Mouse (Mus musculus): Measurements from ENCODE around the gene Nsun5. TPM values are rescaled to one million over a fixed set of nuclear protein-coding genes. Genes with fewer than 3 reads are reported as not detected.
"Not testable (repeated sequence)": the region's sequence is repeated elsewhere in the genome, so short reads cannot be mapped to it uniquely, and the experiment has no call there.

Gene Nsun5
- total RNA-seq, 2 experiments from 2014 or later, result 2.9 to 6.4 TPM

DNA sequence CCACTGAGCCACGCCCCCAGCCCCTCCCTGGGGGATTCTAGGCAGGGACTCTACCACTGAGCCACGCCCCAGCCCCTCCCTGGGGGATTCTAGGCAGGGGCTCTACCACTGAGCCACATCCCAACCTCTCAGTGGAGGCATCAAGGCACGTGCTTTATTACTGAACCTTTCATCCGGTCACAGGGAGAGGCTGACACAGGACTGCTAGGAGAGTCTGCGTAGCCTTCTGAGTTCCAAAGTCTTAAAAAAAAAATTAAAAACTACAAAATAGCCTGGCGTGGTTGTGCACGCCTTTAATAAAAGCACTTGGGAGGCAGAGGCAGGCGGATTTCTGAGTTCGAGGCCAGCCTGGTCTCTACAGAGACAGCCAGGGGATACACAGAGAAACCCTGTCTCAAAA lies 557 bp upstream of the Nsun5 start:
- ATAC-seq (replicated peaks; ENCODE audit: low FRiP score, poor library complexity, severe bottlenecking), result not testable (repeated sequence)

DNA sequence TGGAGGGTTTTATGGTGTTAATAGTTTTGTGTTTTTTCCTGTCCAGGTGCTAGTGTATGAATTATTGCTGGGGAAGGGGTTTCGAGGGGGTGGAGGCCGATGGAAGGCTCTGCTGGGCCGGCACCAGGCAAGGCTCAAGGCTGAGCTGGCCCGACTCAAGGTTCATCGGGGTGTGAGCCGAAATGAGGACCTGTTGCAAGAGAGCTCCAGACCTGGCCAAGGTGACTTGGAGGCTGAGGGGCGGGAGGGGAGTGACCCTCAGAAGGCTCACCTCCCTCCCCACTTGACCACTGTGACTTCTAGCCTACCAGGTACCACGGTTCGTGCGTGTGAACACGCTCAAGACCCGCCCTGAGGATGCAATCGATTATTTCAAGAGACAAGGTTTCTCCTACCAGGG lies 1.4 kb downstream of the Nsun5 start:
- no peak for ATAC-seq (replicated peaks; ENCODE audit: low FRiP score, poor library complexity, severe bottlenecking)

DNA sequence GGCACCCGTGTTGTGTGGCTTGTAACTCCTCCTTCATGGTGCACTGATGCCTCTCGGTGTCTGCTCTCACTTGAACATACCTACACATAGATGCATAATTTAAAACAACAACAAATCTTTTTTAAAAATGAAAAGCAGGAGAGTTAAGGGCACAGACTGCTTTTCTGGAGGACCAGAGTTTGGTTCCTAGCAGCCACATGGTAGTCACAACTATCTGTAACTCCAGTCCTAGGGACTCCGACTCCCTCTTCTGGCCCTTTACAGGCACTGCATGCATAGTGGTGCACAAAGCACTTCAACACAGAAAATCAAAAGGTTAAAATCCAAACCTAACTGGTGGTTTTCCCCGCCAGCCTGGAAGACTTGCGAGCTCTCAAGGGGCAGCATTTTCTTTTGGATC lies 3.8 kb downstream of the Nsun5 start:
- ATAC-seq (replicated peaks; ENCODE audit: low FRiP score, poor library complexity, severe bottlenecking), result no peak

- ATAC-seq (replicated peaks; ENCODE audit: low FRiP score, poor library complexity, severe bottlenecking), result no peak
Observed at GRCm38 (mm10) chr5:135375167-135375566, 5.4 kb downstream of the Nsun5 start.

DNA sequence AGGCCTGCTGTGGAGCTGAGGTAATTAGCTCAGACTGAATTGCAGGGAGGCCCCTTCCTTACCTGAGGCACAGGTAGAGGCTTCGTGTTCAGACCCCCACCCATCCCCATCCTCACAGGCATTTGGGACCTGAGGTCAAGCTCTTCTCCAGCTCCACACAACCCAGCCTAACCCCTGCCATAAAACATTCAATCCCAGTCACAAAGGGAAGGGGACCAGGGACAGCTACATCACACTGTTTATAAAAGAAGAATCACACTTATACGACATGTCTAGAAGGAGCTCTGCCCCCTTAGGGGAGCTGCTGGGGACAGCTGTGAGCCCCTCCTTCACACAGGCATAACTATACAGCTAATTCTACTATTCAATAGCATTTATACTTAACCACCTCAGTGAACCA lies 6.6 kb downstream of the Nsun5 start:
- no peak for ATAC-seq (replicated peaks; ENCODE audit: low FRiP score, poor library complexity, severe bottlenecking)

DNA sequence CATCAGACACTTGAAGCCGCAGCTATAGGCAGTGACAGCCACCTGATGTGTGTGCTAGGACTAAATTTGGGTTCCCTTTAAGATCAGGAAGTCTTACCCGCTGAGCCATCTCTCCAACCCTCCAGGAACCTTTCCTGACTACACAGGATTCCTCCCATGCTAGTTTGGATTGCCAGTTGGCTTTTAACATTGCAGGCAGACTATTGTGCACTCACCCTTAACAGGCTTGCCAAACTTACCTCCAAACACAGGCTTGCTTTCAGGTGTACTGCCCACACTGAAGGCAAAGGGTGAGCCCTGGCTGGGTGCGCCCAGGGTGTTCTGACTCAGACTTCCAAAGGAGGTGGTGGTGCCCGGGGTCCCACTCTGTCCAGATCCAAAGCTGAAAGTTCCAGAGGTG lies 10.9 kb downstream of the Nsun5 start:
- ATAC-seq (replicated peaks; ENCODE audit: low FRiP score, poor library complexity, severe bottlenecking), result no peak

DNA sequence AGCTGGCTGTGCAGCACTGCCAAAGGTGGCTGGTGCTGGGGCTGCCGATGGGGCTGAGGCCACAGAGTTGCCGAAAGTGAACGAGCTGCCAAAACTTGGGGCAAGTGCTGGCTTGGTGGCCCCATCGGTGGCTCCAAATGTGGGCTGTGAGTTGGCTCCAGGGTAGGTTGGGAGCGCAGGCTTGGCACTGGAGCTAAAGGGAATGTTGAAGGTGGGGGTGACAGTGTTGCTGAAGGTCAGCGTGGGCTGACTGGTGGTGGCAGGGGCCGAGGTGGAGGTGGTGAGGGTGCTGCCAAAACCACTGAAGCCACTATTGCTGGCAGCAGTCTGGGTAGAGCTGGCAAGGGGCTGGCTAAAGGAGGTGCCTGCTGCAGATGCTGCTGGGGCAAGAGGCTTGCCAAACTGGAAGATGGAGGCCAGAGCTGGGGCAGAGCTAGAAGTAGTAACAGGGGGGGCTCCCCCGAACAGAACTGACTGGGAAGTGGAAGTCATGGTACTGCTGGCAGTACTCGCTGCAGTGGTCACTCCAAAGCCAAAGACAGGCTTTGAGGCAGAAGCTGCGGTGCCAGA lies 11.7 kb downstream of the Nsun5 start:
- ATAC-seq (replicated peaks; ENCODE audit: low FRiP score, poor library complexity, severe bottlenecking), result no peak

DNA sequence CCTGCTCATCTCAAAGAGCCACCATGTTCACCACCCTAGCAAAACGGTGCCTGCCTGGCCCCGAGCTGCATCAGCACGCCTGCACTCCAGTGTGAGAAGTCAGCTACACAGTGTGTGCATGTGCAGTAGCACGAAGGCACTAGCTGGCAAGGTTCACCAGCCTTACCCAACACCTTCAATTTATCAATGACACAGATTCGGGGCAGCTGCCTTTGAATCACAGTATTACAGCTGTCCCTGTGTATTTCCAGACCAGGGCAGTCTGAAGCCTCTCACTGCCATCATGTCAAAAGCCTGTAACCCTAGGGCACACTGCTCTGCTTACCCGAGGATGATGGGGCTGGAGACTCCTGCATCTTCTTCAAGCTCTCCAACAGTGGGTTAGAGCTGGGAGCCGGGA lies 13.0 kb downstream of the Nsun5 start:
- ATAC-seq (replicated peaks; ENCODE audit: low FRiP score, poor library complexity, severe bottlenecking), result no peak

DNA sequence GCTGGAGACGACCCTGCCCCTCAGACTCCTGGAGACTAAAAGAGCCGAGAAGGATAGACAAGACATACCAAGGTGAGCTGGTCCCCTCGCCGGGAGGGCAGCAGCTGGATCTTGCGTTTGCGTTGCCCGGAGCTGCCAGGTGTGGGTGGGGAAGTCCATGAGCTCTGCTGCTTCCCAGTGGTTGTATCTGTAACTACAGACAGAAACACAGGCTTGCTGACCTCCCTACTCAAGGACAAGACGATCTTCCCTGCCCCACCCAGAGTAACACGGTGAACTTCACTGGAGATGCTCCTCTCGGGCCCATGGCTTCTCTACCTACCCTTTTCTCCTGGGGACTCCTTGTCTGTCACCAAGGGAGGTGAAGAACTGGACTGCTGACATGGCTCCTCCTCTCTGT lies 14.0 kb downstream of the Nsun5 start:
- ATAC-seq (replicated peaks; ENCODE audit: low FRiP score, poor library complexity, severe bottlenecking), result no peak

GRCm38 (mm10) chr5:135394004-135394823 lies 24.5 kb downstream of the Nsun5 start, which contains the start of gene Pom121:
TSS of gene Pom121 (minus strand) at chr5:135394546.
- ATAC-seq (replicated peaks; ENCODE audit: low FRiP score, poor library complexity, severe bottlenecking), result peak; percentile 88

DNA sequence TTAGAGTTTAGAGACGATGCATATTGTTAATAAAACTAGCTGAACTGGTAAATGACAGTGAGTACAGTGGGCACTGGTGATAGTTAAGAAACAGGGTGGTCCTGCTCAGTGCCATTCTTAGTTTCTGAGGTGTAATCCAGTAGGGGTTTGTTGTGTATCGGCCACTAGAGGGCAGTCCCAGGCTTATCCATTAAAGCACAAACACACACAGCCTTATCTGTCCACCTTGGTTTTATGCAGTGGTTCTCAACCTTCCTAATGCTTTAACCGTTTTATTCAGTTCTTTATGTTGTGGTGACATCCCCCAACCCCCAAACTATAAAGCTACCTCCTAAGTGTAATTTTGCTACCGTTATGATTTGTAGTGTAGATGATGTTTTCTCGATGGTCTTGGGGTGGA lies 26.1 kb downstream of the Nsun5 start:
- ATAC-seq (replicated peaks; ENCODE audit: low FRiP score, poor library complexity, severe bottlenecking), result peak; percentile 65

- ATAC-seq (replicated peaks; ENCODE audit: low FRiP score, poor library complexity, severe bottlenecking), result no peak
Observed at GRCm38 (mm10) chr5:135399382-135399781, 29.6 kb downstream of the Nsun5 start.

- peak; percentile 70 for ATAC-seq (replicated peaks; ENCODE audit: low FRiP score, poor library complexity, severe bottlenecking)
Observed at GRCm38 (mm10) chr5:135400244-135400643, 30.5 kb downstream of the Nsun5 start.

DNA sequence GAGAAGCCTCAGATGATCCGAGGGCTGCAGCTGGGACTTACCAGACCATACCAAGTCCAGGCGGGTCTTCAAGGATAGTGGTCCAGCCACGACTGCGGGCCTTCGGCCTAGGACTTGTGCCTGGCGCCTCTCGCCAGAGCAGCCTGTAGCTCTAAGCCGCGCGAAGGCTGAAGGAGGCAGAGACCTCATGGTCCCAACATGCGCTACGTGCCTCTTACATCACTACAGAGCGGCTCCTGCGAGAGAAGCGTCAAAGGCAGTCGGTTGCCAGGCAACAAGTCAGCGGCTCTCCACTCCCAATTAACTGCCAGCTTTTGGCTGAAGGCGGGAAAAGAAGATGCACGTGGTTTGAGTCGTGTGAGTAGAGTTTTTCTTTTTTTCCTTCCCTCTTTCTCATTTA lies 34.9 kb downstream of the Nsun5 start:
- no peak for ATAC-seq (replicated peaks; ENCODE audit: low FRiP score, poor library complexity, severe bottlenecking)

DNA sequence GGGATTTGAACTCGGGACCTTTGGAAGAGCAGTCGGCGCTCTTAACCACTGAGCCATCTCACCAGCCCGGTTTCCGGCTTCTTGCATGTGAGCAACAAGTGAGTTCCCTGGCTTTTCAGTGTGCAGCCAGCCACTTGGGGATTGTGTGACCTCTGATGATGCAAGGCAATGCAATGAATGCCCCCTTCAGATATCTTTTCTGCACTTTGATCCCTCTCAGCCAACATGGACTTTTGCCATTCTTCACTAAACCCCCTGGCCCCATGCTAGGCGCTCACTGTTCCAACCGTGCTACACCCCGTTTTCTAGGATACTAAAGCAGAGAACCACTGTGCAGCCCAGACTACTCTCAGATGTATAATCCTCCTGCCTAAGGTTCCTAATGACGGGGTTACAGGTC lies 35.7 kb downstream of the Nsun5 start:
- ATAC-seq (replicated peaks; ENCODE audit: low FRiP score, poor library complexity, severe bottlenecking), result no peak

DNA sequence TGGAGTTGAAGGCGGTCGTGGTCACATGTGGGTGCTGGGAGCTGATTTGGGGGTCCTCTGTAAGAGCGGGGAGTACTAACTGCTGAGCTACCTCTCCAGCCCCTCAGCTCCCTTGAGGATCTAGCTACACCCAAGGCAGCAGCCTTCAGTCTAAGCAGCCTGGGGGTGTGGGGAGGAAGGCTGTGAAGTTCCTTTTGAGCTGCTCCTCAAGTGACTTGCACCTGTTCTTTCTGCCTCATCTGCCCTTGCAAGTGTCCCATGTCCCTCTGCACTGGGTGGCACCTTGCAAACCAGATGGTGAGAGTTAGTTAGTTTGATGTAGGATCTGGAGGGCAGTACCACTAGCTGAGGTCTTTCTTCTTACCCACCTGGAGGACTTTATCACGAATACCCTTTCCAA lies 38.4 kb downstream of the Nsun5 start:
- ATAC-seq (replicated peaks; ENCODE audit: low FRiP score, poor library complexity, severe bottlenecking), result no peak

- no peak for ATAC-seq (replicated peaks; ENCODE audit: low FRiP score, poor library complexity, severe bottlenecking)
Observed at GRCm38 (mm10) chr5:135410266-135410665, 40.5 kb downstream of the Nsun5 start.

Other genes with a start within 250 kb of the Nsun5 start
- gene Tbl2, start 220.3 kb upstream of the Nsun5 start, total RNA-seq (2015; ENCODE audit: low replicate concordance), result 5.4 and 6.5 TPM in 2 replicates
- gene Tbl2, start 220.3 kb upstream of the Nsun5 start, total RNA-seq (2017; ENCODE audit: low replicate concordance), result 13.6 and 26.6 TPM in 2 replicates
- 24.1 and 35.6 TPM in 2 replicates for gene Bcl7b, start 201.7 kb upstream of the Nsun5 start, total RNA-seq (2015; ENCODE audit: low replicate concordance)
- gene Bcl7b, start 201.7 kb upstream of the Nsun5 start, total RNA-seq (2017; ENCODE audit: low replicate concordance), result 13.5 and 24.4 TPM in 2 replicates
- 115 TPM in 2 replicates for gene Baz1b, start 182.7 kb upstream of the Nsun5 start, total RNA-seq (2015; ENCODE audit: low replicate concordance)
- 201 and 287 TPM in 2 replicates for gene Baz1b, start 182.7 kb upstream of the Nsun5 start, total RNA-seq (2017; ENCODE audit: low replicate concordance)
- not detected in 2 replicates for gene Fzd9, start 118.7 kb upstream of the Nsun5 start, total RNA-seq (2015; ENCODE audit: low replicate concordance)
- not detected in 2 replicates for gene Fzd9, start 118.7 kb upstream of the Nsun5 start, total RNA-seq (2017; ENCODE audit: low replicate concordance)
- not detected in 2 replicates for gene Fkbp6, start 19.9 kb upstream of the Nsun5 start, total RNA-seq (2015; ENCODE audit: low replicate concordance)
- not detected in 2 replicates for gene Fkbp6, start 19.9 kb upstream of the Nsun5 start, total RNA-seq (2017; ENCODE audit: low replicate concordance)
- not detected in 2 replicates for gene Trim50, start 16.7 kb upstream of the Nsun5 start, total RNA-seq (2015; ENCODE audit: low replicate concordance)
- gene Trim50, start 16.7 kb upstream of the Nsun5 start, total RNA-seq (2017; ENCODE audit: low replicate concordance), result not detected in 2 replicates
- gene Pom121, start 24.6 kb downstream of the Nsun5 start, total RNA-seq (2015; ENCODE audit: low replicate concordance), result 43.2 and 48.2 TPM in 2 replicates
- 15.7 and 25.2 TPM in 2 replicates for gene Pom121, start 24.6 kb downstream of the Nsun5 start, total RNA-seq (2017; ENCODE audit: low replicate concordance)
- 5.0 and 6.5 TPM in 2 replicates for gene Hip1, start 175.2 kb downstream of the Nsun5 start, total RNA-seq (2015; ENCODE audit: low replicate concordance)
- gene Hip1, start 175.2 kb downstream of the Nsun5 start, total RNA-seq (2017; ENCODE audit: low replicate concordance), result 1.1 and 3.0 TPM in 2 replicates
- not detected in 2 replicates for gene Ccl26, start 193.6 kb downstream of the Nsun5 start, total RNA-seq (2015; ENCODE audit: low replicate concordance)
- gene Ccl26, start 193.6 kb downstream of the Nsun5 start, total RNA-seq (2017; ENCODE audit: low replicate concordance), result not detected in 2 replicates
- not detected in 2 replicates for gene Ccl24, start 203.1 kb downstream of the Nsun5 start, total RNA-seq (2015; ENCODE audit: low replicate concordance)
- gene Ccl24, start 203.1 kb downstream of the Nsun5 start, total RNA-seq (2017; ENCODE audit: low replicate concordance), result not detected in 2 replicates